Mouse (Mus musculus): ENCODE results near the gene Pcnx3. TPM values are rescaled to one million over a fixed set of nuclear protein-coding genes. Genes with fewer than 3 reads are reported as not detected.
A peak's percentile ranks its signal among the peaks of the same experiment; 100 is the strongest.

The Pcnx3 gene
- polyA plus RNA-seq, 1 experiment from 2014 or later = 30.6 TPM

- H3K36me3 ChIP-seq (replicated peaks) = peaks cover 82% of the 10 kb centered on the region
- WGBS = 91% methylated on average over 8 of the region's 8 CpGs
- DNase-seq (ENCODE audit: low spot score) = no peak
Observed at GRCm38 (mm10) chr19:5641641-5642040, 47.1 kb downstream of the Pcnx3 start.

GRCm38 (mm10) chr19:5641021-5641420 is 47.7 kb downstream of the Pcnx3 start:
- no peak for DNase-seq (ENCODE audit: low spot score)
- H3K9me3 ChIP-seq = no peaks in the 10 kb centered on the region
- peaks cover 75% of the 10 kb centered on the region for H3K36me3 ChIP-seq (replicated peaks)
- peaks cover 32% of the 10 kb centered on the region for H3K4me1 ChIP-seq
- no peaks in the 10 kb centered on the region for H3K27me3 ChIP-seq (replicated peaks; ENCODE audit: low read depth, poor library complexity, severe bottlenecking)
- WGBS = 92% methylated on average over 17 of the region's 17 CpGs
- no peak overlapping the region for H3K27ac ChIP-seq (replicated peaks)
- no peak overlapping the region for H3K4me3 ChIP-seq

More at GRCm38 (mm10) chr19:5641641-5642040, 47.1 kb downstream of the Pcnx3 start:
- Histone ChIP-seq H3K27me3 (replicated peaks; ENCODE audit: low read depth, poor library complexity, severe bottlenecking) (no peaks in the 10 kb centered on the region), H3K4me3 (no peak overlapping the region), H3K9me3 (no peaks in the 10 kb centered on the region), H3K4me1 (peaks cover 26% of the 10 kb centered on the region), H3K27ac (replicated peaks) (no peak overlapping the region)

- Histone ChIP-seq H3K9me3 (no peaks in the 10 kb centered on the region), H3K4me1 (peaks cover 32% of the 10 kb centered on the region), H3K27me3 (replicated peaks; ENCODE audit: low read depth, poor library complexity, severe bottlenecking) (no peaks in the 10 kb centered on the region), H3K4me3 (no peak overlapping the region), H3K36me3 (replicated peaks) (peaks cover 68% of the 10 kb centered on the region), H3K27ac (replicated peaks) (no peak overlapping the region)
- WGBS = 74% methylated on average over 9 of the region's 9 CpGs
- DNase-seq (ENCODE audit: low spot score) = no peak
Observed at GRCm38 (mm10) chr19:5640339-5640738, 48.4 kb downstream of the Pcnx3 start.

- H3K9me3 ChIP-seq = no peaks in the 10 kb centered on the region
- DNase-seq (ENCODE audit: low spot score) = no peak
- H3K36me3 ChIP-seq (replicated peaks) = peaks cover 51% of the 10 kb centered on the region
- H3K27ac ChIP-seq (replicated peaks) = peak overlapping the region; percentile 96
- H3K4me1 ChIP-seq = peaks cover 32% of the 10 kb centered on the region
- no peaks in the 10 kb centered on the region for H3K27me3 ChIP-seq (replicated peaks; ENCODE audit: low read depth, poor library complexity, severe bottlenecking)
- 92% methylated on average over 18 of the region's 18 CpGs for WGBS
- H3K4me3 ChIP-seq = peak overlapping the region; percentile 75
Observed at GRCm38 (mm10) chr19:5638416-5639005, 50.2 kb downstream of the Pcnx3 start.

- Histone ChIP-seq H3K36me3 (replicated peaks) (peaks cover 40% of the 10 kb centered on the region), H3K27me3 (replicated peaks; ENCODE audit: low read depth, poor library complexity, severe bottlenecking) (no peaks in the 10 kb centered on the region), H3K9me3 (no peaks in the 10 kb centered on the region), H3K4me3 (peak within 1 kb of the TSS; percentile 75), H3K27ac (replicated peaks) (peak within 1 kb of the TSS; percentile 96), H3K4me1 (peaks cover 32% of the 10 kb centered on the region)
- WGBS = under 1% methylated on average over 107 of the region's 109 CpGs
- DNase-seq (ENCODE audit: low spot score) = peak; percentile 89
Observed at GRCm38 (mm10) chr19:5637069-5638047, 51.4 kb downstream of the Pcnx3 start, which contains the start of gene Rela. Gene Rela (plus strand): TSS chr19:5637483.

GRCm38 (mm10) chr19:5636571-5637041 is 52.1 kb downstream of the Pcnx3 start:
- H3K36me3 ChIP-seq (replicated peaks) = peaks cover 33% of the 10 kb centered on the region
- DNase-seq (ENCODE audit: low spot score) = no peak
- no peaks in the 10 kb centered on the region for H3K27me3 ChIP-seq (replicated peaks; ENCODE audit: low read depth, poor library complexity, severe bottlenecking)
- H3K27ac ChIP-seq (replicated peaks) = peak overlapping the region; percentile 96
- WGBS = 46% methylated on average over 12 of the region's 12 CpGs
- H3K4me1 ChIP-seq = peaks cover 32% of the 10 kb centered on the region
- H3K9me3 ChIP-seq = no peaks in the 10 kb centered on the region
- H3K4me3 ChIP-seq = peak overlapping the region; percentile 75

GRCm38 (mm10) chr19:5636036-5636570 is 52.6 kb downstream of the Pcnx3 start:
- 83% methylated on average over 7 of the region's 7 CpGs for WGBS
- H3K9me3 ChIP-seq = no peaks in the 10 kb centered on the region
- 0 out of 2 replicates have a peak overlapping the region, but pooled peaks have one; percentile 75 for H3K4me3 ChIP-seq
- no peaks in the 10 kb centered on the region for H3K27me3 ChIP-seq (replicated peaks; ENCODE audit: low read depth, poor library complexity, severe bottlenecking)
- H3K36me3 ChIP-seq (replicated peaks) = peaks cover 28% of the 10 kb centered on the region
- DNase-seq (ENCODE audit: low spot score) = no peak
- peaks cover 32% of the 10 kb centered on the region for H3K4me1 ChIP-seq
- no peak overlapping the region for H3K27ac ChIP-seq (replicated peaks)

GRCm38 (mm10) chr19:5632120-5632519 is 56.6 kb downstream of the Pcnx3 start:
- no peak for DNase-seq (ENCODE audit: low spot score)
- WGBS = 73% methylated on average over 9 of the region's 9 CpGs

GRCm38 (mm10) chr19:5629907-5630306 is 58.8 kb downstream of the Pcnx3 start:
- Histone ChIP-seq H3K36me3 (replicated peaks) (no peaks in the 10 kb centered on the region), H3K4me1 (no peaks in the 10 kb centered on the region), H3K9me3 (no peaks in the 10 kb centered on the region), H3K27ac (replicated peaks) (no peak overlapping the region), H3K4me3 (no peak overlapping the region), H3K27me3 (replicated peaks; ENCODE audit: low read depth, poor library complexity, severe bottlenecking) (no peaks in the 10 kb centered on the region)
- no peak for DNase-seq (ENCODE audit: low spot score)

More at GRCm38 (mm10) chr19:5632120-5632519, 56.6 kb downstream of the Pcnx3 start:
- no peaks in the 10 kb centered on the region for H3K36me3 ChIP-seq (replicated peaks)
- no peak overlapping the region for H3K4me3 ChIP-seq
- H3K4me1 ChIP-seq = peaks cover 11% of the 10 kb centered on the region
- H3K27ac ChIP-seq (replicated peaks) = no peak overlapping the region
- H3K27me3 ChIP-seq (replicated peaks; ENCODE audit: low read depth, poor library complexity, severe bottlenecking) = no peaks in the 10 kb centered on the region
- no peaks in the 10 kb centered on the region for H3K9me3 ChIP-seq

- DNase-seq (ENCODE audit: low spot score) = no peak
- Histone ChIP-seq H3K9me3 (no peaks in the 10 kb centered on the region), H3K27me3 (replicated peaks; ENCODE audit: low read depth, poor library complexity, severe bottlenecking) (no peaks in the 10 kb centered on the region), H3K4me3 (no peak overlapping the region), H3K4me1 (no peaks in the 10 kb centered on the region), H3K27ac (replicated peaks) (no peak overlapping the region), H3K36me3 (replicated peaks) (no peaks in the 10 kb centered on the region)
- WGBS = 84% methylated on average over 8 of the region's 8 CpGs
Observed at GRCm38 (mm10) chr19:5625311-5625710, 63.4 kb downstream of the Pcnx3 start.

GRCm38 (mm10) chr19:5621884-5622283 is 66.8 kb downstream of the Pcnx3 start:
- Histone ChIP-seq H3K4me3 (no peak overlapping the region), H3K27me3 (replicated peaks; ENCODE audit: low read depth, poor library complexity, severe bottlenecking) (no peaks in the 10 kb centered on the region), H3K4me1 (no peaks in the 10 kb centered on the region), H3K27ac (replicated peaks) (no peak overlapping the region), H3K9me3 (no peaks in the 10 kb centered on the region), H3K36me3 (replicated peaks) (no peaks in the 10 kb centered on the region)
- no peak for DNase-seq (ENCODE audit: low spot score)
- 84% methylated on average over 5 of the region's 5 CpGs for WGBS

GRCm38 (mm10) chr19:5620007-5620406 is 68.7 kb downstream of the Pcnx3 start:
- Histone ChIP-seq H3K27me3 (replicated peaks; ENCODE audit: low read depth, poor library complexity, severe bottlenecking) (no peaks in the 10 kb centered on the region), H3K9me3 (no peaks in the 10 kb centered on the region), H3K36me3 (replicated peaks) (no peaks in the 10 kb centered on the region), H3K27ac (replicated peaks) (no peak overlapping the region), H3K4me3 (no peak overlapping the region), H3K4me1 (no peaks in the 10 kb centered on the region)
- no peak for DNase-seq (ENCODE audit: low spot score)
- 83% methylated on average over 4 of the region's 4 CpGs for WGBS
